Mouse (Mus musculus) hindbrain, embryonic 16.5 days (tissue): ENCODE results near the gene Synpo2. TPM values are rescaled to one million over a fixed set of nuclear protein-coding genes. Genes with fewer than 3 reads are reported as not detected.

Experiments
- ATAC-seq: fragments of 200-750 bp; cut with Nextera tagmentation; 2 replicates; pipeline ENCODE4 v1.8.0; 2017; ENCODE audit warnings: moderate TSS enrichment, moderate library complexity
- H3K27ac ChIP-seq: fragments of 300-500 bp; sonication (generic); 2 replicates; pipeline ENCODE4 v1.5.1; 2014; ENCODE audit warnings: low read depth, mild to moderate bottlenecking, control low read depth, low read length, moderate library complexity
- H3K27me3 ChIP-seq: fragments of 300-500 bp; sonication (generic); replicated peaks from 2 replicates; pipeline ENCODE4 v1.6.1; 2014; ENCODE audit warnings: low read length; ENCODE audit not compliant: control insufficient read depth, insufficient read depth
- H3K36me3 ChIP-seq: fragments of 300-500 bp; sonication (generic); 2 replicates; pipeline ENCODE4 v1.6.1; 2014; ENCODE audit warnings: mild to moderate bottlenecking, low read length, moderate library complexity, mixed read lengths; ENCODE audit not compliant: control insufficient read depth, insufficient read depth
- H3K4me1 ChIP-seq: fragments of 300-500 bp; sonication (generic); 2 replicates; pipeline ENCODE4 v1.6.1; 2014; ENCODE audit warnings: low read depth, low read length; ENCODE audit not compliant: control insufficient read depth, insufficient read depth
- H3K4me2 ChIP-seq: fragments of 300-500 bp; sonication (generic); 2 replicates; pipeline ENCODE4 v1.6.1; 2014; ENCODE audit warnings: mild to moderate bottlenecking, low read length, control low read depth, moderate library complexity
- H3K4me3 ChIP-seq: fragments of 300-500 bp; sonication (generic); 2 replicates; pipeline ENCODE4 v1.5.1; 2014; ENCODE audit warnings: mild to moderate bottlenecking, low read length, control low read depth, moderate library complexity
- H3K9ac ChIP-seq: fragments of 300-500 bp; sonication (generic); 2 replicates; pipeline ENCODE4 v1.6.1; 2014; ENCODE audit warnings: low read depth, mild to moderate bottlenecking, control low read depth, low read length, moderate library complexity
- H3K9me3 ChIP-seq: fragments of 300-500 bp; sonication (generic); 2 replicates; pipeline ENCODE4 v1.6.1; 2014; ENCODE audit warnings: mild to moderate bottlenecking, low read length, moderate library complexity; ENCODE audit not compliant: control insufficient read depth
- WGBS: fragments of 180-500 bp; shearing (Covaris S2); extraction: QIAGEN DNeasy Blood & Tissue Kit; methylation state at CpG from one replicate; pipeline ENCODE4 v1.1.7; 2014; 5-methylcytosine and 5-hydroxymethylcytosine counted together
- polyA plus RNA-seq: library from polyadenylated mRNA; unstranded; fragments of >200 nt; fragmentation: Nextera tagmentation; extraction: Ambion mirVana; gene quantifications from 2 replicates; pipeline ENCODE4 v1.2.1, GENCODE M21; 2015

Gene Synpo2
- polyA plus RNA-seq, 1 experiment from 2014 or later, result 0.99 TPM

DNA sequence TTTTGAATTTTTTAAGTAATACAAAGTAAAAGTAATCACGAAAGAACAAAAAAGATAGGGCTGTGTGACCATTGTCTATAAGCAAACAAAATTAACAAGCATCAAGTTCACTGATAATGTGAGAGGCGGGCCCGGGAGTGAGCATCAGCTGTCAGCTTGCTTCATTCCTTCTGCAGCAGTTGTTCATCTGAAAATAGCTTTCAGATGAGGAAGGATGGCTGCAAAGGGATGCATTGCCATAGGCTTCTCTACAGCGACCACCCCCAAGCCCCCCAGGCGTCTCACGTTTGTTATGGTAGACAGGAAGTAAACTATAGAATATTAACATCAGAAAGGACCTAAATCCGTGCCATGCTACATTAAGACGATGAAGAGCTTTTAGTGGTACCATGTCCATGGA lies 202.1 kb downstream of the Synpo2 start:
- no peaks in the 10 kb centered on the region for H3K27me3 ChIP-seq
- 66% methylated on average over 8 of the region's 8 CpGs for WGBS
- H3K9ac ChIP-seq, result no peak overlapping the region
- ATAC-seq, result no peak
- no peak overlapping the region for H3K4me2 ChIP-seq
- no peaks in the 10 kb centered on the region for H3K9me3 ChIP-seq
- H3K27ac ChIP-seq, result no peak overlapping the region
- H3K36me3 ChIP-seq, result no peaks in the 10 kb centered on the region
- no peaks in the 10 kb centered on the region for H3K4me1 ChIP-seq
- no peak overlapping the region for H3K4me3 ChIP-seq

Other genes starting within 250 kb of the Synpo2 start
- gene Myoz2, start 201.1 kb downstream of the Synpo2 start, polyA plus RNA-seq, result 0.13 and 2.4 TPM in 2 replicates
- 16.3 and 18.7 TPM in 2 replicates for gene Sec24d, start 31.3 kb upstream of the Synpo2 start, polyA plus RNA-seq
- 21.8 and 22.3 TPM in 2 replicates for gene Mettl14, start 150.0 kb upstream of the Synpo2 start, polyA plus RNA-seq
- 25.1 and 25.9 TPM in 2 replicates for gene Prss12, start 210.8 kb upstream of the Synpo2 start, polyA plus RNA-seq